Mouse (Mus musculus) lung, embryonic 14.5 days (tissue): ENCODE data around the gene Zfp961. TPM values are rescaled to one million over a fixed set of nuclear protein-coding genes. Genes with fewer than 3 reads are reported as not detected.
A peak's percentile ranks its signal among the peaks of the same experiment; 100 is the strongest.
"Not testable (repeated sequence)": the region's sequence is repeated elsewhere in the genome, so short reads cannot be mapped to it uniquely, and the experiment has no call there.

Experiments
- ATAC-seq: fragments of 200-750 bp; cut with Nextera tagmentation; 2 replicates; pipeline ENCODE4 v1.8.0; 2017; ENCODE audit warnings: mild to moderate bottlenecking, moderate TSS enrichment, moderate library complexity; ENCODE audit not compliant: insufficient read depth
- DNase-seq: peaks from one replicate; pipeline ENCODE4 v3.0.0-alpha.2; 2015
- H3K27ac ChIP-seq: fragments of 300-500 bp; sonication (generic); 2 replicates; pipeline ENCODE4 v1.5.1; 2014; ENCODE audit warnings: low read depth, mild to moderate bottlenecking, moderate library complexity
- H3K27me3 ChIP-seq: fragments of 300-500 bp; sonication (generic); 2 replicates; pipeline ENCODE4 v1.6.1; 2014; ENCODE audit warnings: low read length, control low read depth; ENCODE audit not compliant: insufficient read depth
- H3K36me3 ChIP-seq: fragments of 300-500 bp; sonication (generic); 2 replicates; pipeline ENCODE4 v1.6.1; 2014; ENCODE audit warnings: control low read depth; ENCODE audit not compliant: insufficient read depth
- H3K4me1 ChIP-seq: fragments of 300-500 bp; sonication (generic); 2 replicates; pipeline ENCODE4 v1.6.1; 2014; ENCODE audit warnings: antibody characterized with exemption, control low read depth; ENCODE audit not compliant: insufficient read depth
- H3K4me2 ChIP-seq: fragments of 300-500 bp; sonication (generic); 2 replicates; pipeline ENCODE4 v1.6.1; 2014; ENCODE audit warnings: mild to moderate bottlenecking
- H3K4me3 ChIP-seq: fragments of 300-500 bp; sonication (generic); 2 replicates; pipeline ENCODE4 v1.5.1; 2014; ENCODE audit warnings: low read depth, low read length
- H3K9ac ChIP-seq: fragments of 300-500 bp; sonication (generic); 2 replicates; pipeline ENCODE4 v1.6.1; 2014
- H3K9me3 ChIP-seq: fragments of 300-500 bp; sonication (generic); 2 replicates; pipeline ENCODE4 v1.6.1; 2016; ENCODE audit warnings: low read depth, low read length, control low read depth
- CTCF ChIP-seq: IDR thresholded peaks from 2 replicates; pipeline ENCODE4 v1.5.1; 2016; ENCODE audit warnings: antibody characterized with exemption, low read depth
- WGBS: fragments of 180-500 bp; shearing (Covaris S2); extraction: QIAGEN DNeasy Blood & Tissue Kit; methylation state at CpG from one replicate; pipeline ENCODE4 v1.1.7; 2014; 5-methylcytosine and 5-hydroxymethylcytosine counted together
- polyA plus RNA-seq: library from polyadenylated mRNA; unstranded; fragments of >200 nt; fragmentation: Nextera tagmentation; extraction: Ambion mirVana; gene quantifications from 2 replicates; pipeline ENCODE4 v1.2.1, GENCODE M21; 2014

Zfp961 gene
- polyA plus RNA-seq, 1 experiment from 2014 or later = 25.7 TPM

GRCm38 (mm10) chr8:71948624-71949023 is 2.2 kb upstream of the Zfp961 start:
- WGBS = 83% methylated on average over 5 of the region's 5 CpGs

GRCm38 (mm10) chr8:71951436-71952161 is 761 bp downstream of the Zfp961 start:
- ATAC-seq = no peak
- H3K36me3 ChIP-seq = no peaks in the 10 kb centered on the region
- H3K27ac ChIP-seq = no peak overlapping the region; the same call in 1 of the 2 replicates
- H3K4me1 ChIP-seq = peaks cover 4% of the 10 kb centered on the region; the same call in 1 of the 2 replicates
- no peaks in the 10 kb centered on the region for H3K27me3 ChIP-seq
- H3K9ac ChIP-seq = peak overlapping the region; percentile 78
- peak; percentile 40 for DNase-seq
- WGBS = 30% methylated on average over 14 of the region's 14 CpGs
- peaks cover 8% of the 10 kb centered on the region for H3K9me3 ChIP-seq
- peak overlapping the region; percentile 57 for H3K4me2 ChIP-seq
- peak overlapping the region; percentile 73 for H3K4me3 ChIP-seq
- no peak for TF ChIP-seq CTCF

More at GRCm38 (mm10) chr8:71948624-71949023, 2.2 kb upstream of the Zfp961 start:
- Histone ChIP-seq H3K4me2 (no peak overlapping the region), H3K27ac (no peak overlapping the region), H3K9me3 (no peaks in the 10 kb centered on the region), H3K4me1 (peaks cover 4% of the 10 kb centered on the region; the same call in 1 of the 2 replicates), H3K27me3 (no peaks in the 10 kb centered on the region), H3K9ac (no peak overlapping the region), H3K4me3 (no peak overlapping the region), H3K36me3 (no peaks in the 10 kb centered on the region)
- ATAC-seq (no peak), DNase-seq (no peak)
- no peak for TF ChIP-seq CTCF

GRCm38 (mm10) chr8:71952489-71952888 is 1.7 kb downstream of the Zfp961 start:
- H3K36me3 ChIP-seq = no peaks in the 10 kb centered on the region
- ATAC-seq = no peak
- no peak for TF ChIP-seq CTCF
- no peak overlapping the region for H3K9ac ChIP-seq
- H3K4me2 ChIP-seq = peak overlapping the region; percentile 57
- 0 out of 2 replicates have a peak overlapping the region, but pooled peaks have one; percentile 73 for H3K4me3 ChIP-seq
- WGBS = 89% methylated on average over 1 of the region's 1 CpGs
- DNase-seq = no peak
- H3K4me1 ChIP-seq = peaks cover 4% of the 10 kb centered on the region; the same call in 1 of the 2 replicates
- H3K27me3 ChIP-seq = no peaks in the 10 kb centered on the region
- H3K27ac ChIP-seq = no peak overlapping the region
- peaks cover 8% of the 10 kb centered on the region for H3K9me3 ChIP-seq

- not testable (repeated sequence) for DNase-seq, H3K36me3 ChIP-seq
- WGBS = 93% methylated on average over 16 of the region's 16 CpGs
Measured at GRCm38 (mm10) chr8:71952961-71953700, 2.3 kb downstream of the Zfp961 start.

GRCm38 (mm10) chr8:71954666-71955065 is 3.8 kb downstream of the Zfp961 start:
- no peak for ATAC-seq

More at GRCm38 (mm10) chr8:71952961-71953700, 2.3 kb downstream of the Zfp961 start:
- H3K9ac ChIP-seq, H3K4me1 ChIP-seq, H3K4me3 ChIP-seq, H3K4me2 ChIP-seq, H3K27me3 ChIP-seq, ATAC-seq, H3K27ac ChIP-seq, H3K9me3 ChIP-seq: not testable (repeated sequence)

GRCm38 (mm10) chr8:71960483-71960882 is 9.6 kb downstream of the Zfp961 start:
- Histone ChIP-seq H3K9ac (no peak overlapping the region), H3K4me1 (no peaks in the 10 kb centered on the region), H3K36me3 (peaks cover 9% of the 10 kb centered on the region), H3K4me2 (no peak overlapping the region), H3K27me3 (no peaks in the 10 kb centered on the region), H3K27ac (no peak overlapping the region), H3K4me3 (no peak overlapping the region), H3K9me3 (no peaks in the 10 kb centered on the region; the same call in 1 of the 2 replicates)
- DNase-seq = no peak
- no peak for ATAC-seq
- no peak for TF ChIP-seq CTCF

More at GRCm38 (mm10) chr8:71954666-71955065, 3.8 kb downstream of the Zfp961 start:
- Histone ChIP-seq H3K4me1 (peaks cover 4% of the 10 kb centered on the region; the same call in 1 of the 2 replicates), H3K9me3 (peaks cover 8% of the 10 kb centered on the region), H3K36me3 (no peaks in the 10 kb centered on the region), H3K27ac (no peak overlapping the region), H3K9ac (no peak overlapping the region), H3K4me2 (no peak overlapping the region), H3K27me3 (no peaks in the 10 kb centered on the region), H3K4me3 (no peak overlapping the region)
- no peak for DNase-seq
- no peak for TF ChIP-seq CTCF
- WGBS = 97% methylated on average over 9 of the region's 9 CpGs

GRCm38 (mm10) chr8:71961796-71962195 is 11.0 kb downstream of the Zfp961 start:
- H3K27ac ChIP-seq = no peak overlapping the region
- no peak overlapping the region for H3K4me2 ChIP-seq
- no peak overlapping the region for H3K4me3 ChIP-seq
- no peaks in the 10 kb centered on the region; the same call in 1 of the 2 replicates for H3K9me3 ChIP-seq
- ATAC-seq = no peak
- 88% methylated on average over 5 of the region's 5 CpGs for WGBS
- no peaks in the 10 kb centered on the region for H3K27me3 ChIP-seq
- H3K36me3 ChIP-seq = peaks cover 20% of the 10 kb centered on the region
- no peak overlapping the region for H3K9ac ChIP-seq
- H3K4me1 ChIP-seq = no peaks in the 10 kb centered on the region
- TF ChIP-seq CTCF = no peak
- no peak for DNase-seq
